Mouse (Mus musculus): ENCODE results near the gene 4833423E24Rik. TPM values are rescaled to one million over a fixed set of nuclear protein-coding genes. Genes with fewer than 3 reads are reported as not detected.

4833423E24Rik gene
- not detected for polyA plus RNA-seq (2014; fragmentation: Illumina TruSeq; extraction: RNeasy Lipid Tissue Mini Kit (QIAGEN cat#74804); ENCODE audit: low read depth, low replicate concordance)

DNA sequence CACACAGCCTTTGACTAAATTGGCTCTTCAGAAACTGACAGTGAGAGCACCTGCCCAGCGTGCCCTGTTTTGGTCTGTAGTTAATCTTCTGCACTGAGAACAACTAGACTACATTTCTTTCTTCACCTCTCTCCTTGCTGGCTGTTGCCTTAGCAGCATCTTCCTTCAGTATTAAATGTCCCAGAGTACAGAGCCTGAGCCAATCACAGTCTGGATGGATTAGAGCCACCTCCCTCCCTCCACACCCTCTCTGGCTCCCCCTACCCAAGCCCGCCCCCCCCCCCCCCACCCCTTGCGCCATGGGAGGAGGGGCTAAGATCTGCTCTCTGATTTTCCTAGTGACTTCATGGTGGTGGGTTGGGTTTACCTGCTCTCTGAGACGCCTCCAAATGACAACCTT is at the start of gene 4833423E24Rik:
Gene 4833423E24Rik, minus strand, starts transcription at position 146 of the 400 bp plus-strand sequence.

DNA sequence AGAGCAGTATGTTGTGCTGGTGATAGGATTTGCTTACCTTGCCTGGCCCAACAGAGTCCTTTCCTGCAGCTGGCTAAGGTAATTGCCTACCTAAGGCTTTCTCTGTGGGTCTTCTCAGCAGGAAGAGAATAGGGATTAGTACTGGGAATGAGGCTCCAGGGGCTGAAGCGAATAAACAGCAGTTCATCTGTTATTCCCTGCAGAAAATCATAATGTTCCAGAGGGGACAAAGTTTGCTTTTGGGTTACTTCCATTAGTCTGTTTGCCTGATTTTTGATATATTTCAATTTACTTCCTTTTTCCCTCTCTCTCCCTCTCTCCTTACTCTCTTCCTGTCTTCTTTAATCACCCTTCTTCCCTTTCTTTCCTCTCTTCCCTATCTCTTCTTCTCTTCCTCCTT is 75.3 kb downstream of the 4833423E24Rik start, which contains the start of gene Olfr995:
Gene Olfr995, minus strand, starts transcription at position 101 of the 400 bp plus-strand sequence.

DNA sequence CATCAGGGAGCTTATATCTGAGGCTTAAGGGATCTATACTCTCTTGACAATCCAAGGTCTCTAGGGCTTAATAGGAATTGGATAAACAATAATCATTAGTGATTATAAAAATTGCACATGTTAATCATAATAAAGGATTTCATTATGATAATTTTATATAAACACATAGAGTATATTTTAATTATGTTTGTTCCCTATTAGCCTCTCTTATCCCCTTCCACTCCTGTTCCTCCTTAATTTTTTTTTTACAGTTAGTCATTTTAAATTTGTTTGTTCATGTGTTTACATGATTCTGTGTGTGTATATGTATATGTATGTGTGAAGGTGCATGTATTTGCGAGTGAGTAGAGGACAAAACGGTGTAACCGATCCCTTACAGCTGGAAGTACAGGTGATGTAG is 82.5 kb downstream of the 4833423E24Rik start, which contains the start of gene Olfr994:
Gene Olfr994, minus strand, starts transcription at position 101 of the 400 bp plus-strand sequence.

Other genes with a start within 250 kb of the 4833423E24Rik start
- gene Olfr987, start 179.7 kb downstream of the 4833423E24Rik start, polyA plus RNA-seq (2014; fragmentation: Illumina TruSeq; extraction: RNeasy Lipid Tissue Mini Kit (QIAGEN cat#74804); ENCODE audit: low read depth, low replicate concordance): not detected
- not detected for gene Olfr988, start 155.8 kb downstream of the 4833423E24Rik start, polyA plus RNA-seq (2014; fragmentation: Illumina TruSeq; extraction: RNeasy Lipid Tissue Mini Kit (QIAGEN cat#74804); ENCODE audit: low read depth, low replicate concordance)
- gene Olfr992, start 109.6 kb downstream of the 4833423E24Rik start, polyA plus RNA-seq (2014; fragmentation: Illumina TruSeq; extraction: RNeasy Lipid Tissue Mini Kit (QIAGEN cat#74804); ENCODE audit: low read depth, low replicate concordance): not detected
- gene Olfr993, start 104.1 kb downstream of the 4833423E24Rik start, polyA plus RNA-seq (2014; fragmentation: Illumina TruSeq; extraction: RNeasy Lipid Tissue Mini Kit (QIAGEN cat#74804); ENCODE audit: low read depth, low replicate concordance): not detected
- gene Olfr994, start 82.6 kb downstream of the 4833423E24Rik start, polyA plus RNA-seq (2014; fragmentation: Illumina TruSeq; extraction: RNeasy Lipid Tissue Mini Kit (QIAGEN cat#74804); ENCODE audit: low read depth, low replicate concordance): not detected
- not detected for gene Olfr995, start 75.4 kb downstream of the 4833423E24Rik start, polyA plus RNA-seq (2014; fragmentation: Illumina TruSeq; extraction: RNeasy Lipid Tissue Mini Kit (QIAGEN cat#74804); ENCODE audit: low read depth, low replicate concordance)
- gene Olfr996, start 60.2 kb upstream of the 4833423E24Rik start, polyA plus RNA-seq (2014; fragmentation: Illumina TruSeq; extraction: RNeasy Lipid Tissue Mini Kit (QIAGEN cat#74804); ENCODE audit: low read depth, low replicate concordance): not detected
- gene Olfr998, start 69.9 kb upstream of the 4833423E24Rik start, polyA plus RNA-seq (2014; fragmentation: Illumina TruSeq; extraction: RNeasy Lipid Tissue Mini Kit (QIAGEN cat#74804); ENCODE audit: low read depth, low replicate concordance): not detected
- gene Olfr1000, start 92.9 kb upstream of the 4833423E24Rik start, polyA plus RNA-seq (2014; fragmentation: Illumina TruSeq; extraction: RNeasy Lipid Tissue Mini Kit (QIAGEN cat#74804); ENCODE audit: low read depth, low replicate concordance): not detected
- gene Olfr1002, start 131.7 kb upstream of the 4833423E24Rik start, polyA plus RNA-seq (2014; fragmentation: Illumina TruSeq; extraction: RNeasy Lipid Tissue Mini Kit (QIAGEN cat#74804); ENCODE audit: low read depth, low replicate concordance): not detected
- gene Olfr154, start 145.4 kb upstream of the 4833423E24Rik start, polyA plus RNA-seq (2014; fragmentation: Illumina TruSeq; extraction: RNeasy Lipid Tissue Mini Kit (QIAGEN cat#74804); ENCODE audit: low read depth, low replicate concordance): not detected
- gene Olfr1006, start 159.7 kb upstream of the 4833423E24Rik start, polyA plus RNA-seq (2014; fragmentation: Illumina TruSeq; extraction: RNeasy Lipid Tissue Mini Kit (QIAGEN cat#74804); ENCODE audit: low read depth, low replicate concordance): not detected
- not detected for gene Olfr1008, start 170.4 kb upstream of the 4833423E24Rik start, polyA plus RNA-seq (2014; fragmentation: Illumina TruSeq; extraction: RNeasy Lipid Tissue Mini Kit (QIAGEN cat#74804); ENCODE audit: low read depth, low replicate concordance)
- gene Olfr1009, start 196.4 kb upstream of the 4833423E24Rik start, polyA plus RNA-seq (2014; fragmentation: Illumina TruSeq; extraction: RNeasy Lipid Tissue Mini Kit (QIAGEN cat#74804); ENCODE audit: low read depth, low replicate concordance): not detected
- not detected for gene Olfr1012, start 243.7 kb upstream of the 4833423E24Rik start, polyA plus RNA-seq (2014; fragmentation: Illumina TruSeq; extraction: RNeasy Lipid Tissue Mini Kit (QIAGEN cat#74804); ENCODE audit: low read depth, low replicate concordance)
- 0.07 TPM for gene Olfr1013, start 248.1 kb upstream of the 4833423E24Rik start, polyA plus RNA-seq (2014; fragmentation: Illumina TruSeq; extraction: RNeasy Lipid Tissue Mini Kit (QIAGEN cat#74804); ENCODE audit: low read depth, low replicate concordance)